Mouse (Mus musculus) macrophage (primary cell): ENCODE measurements around the gene Meox1. TPM values are rescaled to one million over a fixed set of nuclear protein-coding genes. Genes with fewer than 3 reads are reported as not detected.

Source experiments
- H3K27ac ChIP-seq: fragments of 350-480 bp; formaldehyde crosslinking; 2 replicates; pipeline ENCODE4 v1.9.0; 2021
- H3K36me3 ChIP-seq: fragments of 350-480 bp; formaldehyde crosslinking; 2 replicates; pipeline ENCODE4 v1.9.0; 2021; ENCODE audit errors: inconsistent target
- H3K4me3 ChIP-seq: fragments of 350-480 bp; formaldehyde crosslinking; 2 replicates; pipeline ENCODE4 v1.9.0; 2021; ENCODE audit errors: inconsistent target
- H3K79me2 ChIP-seq: fragments of 350-480 bp; formaldehyde crosslinking; 2 replicates; pipeline ENCODE4 v1.9.0; 2021; ENCODE audit errors: inconsistent target
- WGBS: methylation state at CpG from one replicate; pipeline ENCODE4 v1.1.7; 2026; ENCODE audit warnings: inconsistent platforms; ENCODE audit not compliant: missing documents; 5-methylcytosine and 5-hydroxymethylcytosine counted together
- polyA plus RNA-seq: library from polyadenylated mRNA; stranded (reverse); fragments of 250-400 nt; gene quantifications from 3 replicates; pipeline ENCODE4 v1.2.4, GENCODE M21; 2018; ENCODE audit warnings: inconsistent platforms

Gene Meox1
- polyA plus RNA-seq, 1 experiment from 2014 or later: not detected

DNA sequence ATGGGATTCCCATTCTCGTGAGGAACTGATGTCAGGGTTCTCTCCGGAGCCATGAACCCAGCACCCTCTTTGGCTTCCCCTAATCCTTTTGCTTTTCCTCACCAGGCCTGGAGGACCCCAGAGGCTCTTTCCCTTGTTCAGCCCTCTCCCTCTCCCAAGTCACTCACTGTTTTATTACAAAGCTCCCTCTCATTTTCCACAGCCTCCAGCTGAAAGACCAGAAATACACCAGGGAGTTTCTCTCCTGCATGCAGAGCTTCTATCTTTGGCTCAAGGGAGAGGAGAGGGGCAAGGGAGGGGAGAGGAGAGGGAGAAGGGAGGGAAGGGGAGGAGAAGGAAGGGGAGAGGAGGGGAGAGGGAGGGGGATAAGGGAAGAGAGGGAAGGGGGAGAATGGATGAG is 10.3 kb downstream of the Meox1 start:
- Histone ChIP-seq H3K4me3 (no peak overlapping the region), H3K36me3 (no peaks in the 10 kb centered on the region), H3K27ac (no peak overlapping the region), H3K79me2 (no peaks in the 10 kb centered on the region)
- WGBS: 85% methylated on average over 2 of the region's 2 CpGs

DNA sequence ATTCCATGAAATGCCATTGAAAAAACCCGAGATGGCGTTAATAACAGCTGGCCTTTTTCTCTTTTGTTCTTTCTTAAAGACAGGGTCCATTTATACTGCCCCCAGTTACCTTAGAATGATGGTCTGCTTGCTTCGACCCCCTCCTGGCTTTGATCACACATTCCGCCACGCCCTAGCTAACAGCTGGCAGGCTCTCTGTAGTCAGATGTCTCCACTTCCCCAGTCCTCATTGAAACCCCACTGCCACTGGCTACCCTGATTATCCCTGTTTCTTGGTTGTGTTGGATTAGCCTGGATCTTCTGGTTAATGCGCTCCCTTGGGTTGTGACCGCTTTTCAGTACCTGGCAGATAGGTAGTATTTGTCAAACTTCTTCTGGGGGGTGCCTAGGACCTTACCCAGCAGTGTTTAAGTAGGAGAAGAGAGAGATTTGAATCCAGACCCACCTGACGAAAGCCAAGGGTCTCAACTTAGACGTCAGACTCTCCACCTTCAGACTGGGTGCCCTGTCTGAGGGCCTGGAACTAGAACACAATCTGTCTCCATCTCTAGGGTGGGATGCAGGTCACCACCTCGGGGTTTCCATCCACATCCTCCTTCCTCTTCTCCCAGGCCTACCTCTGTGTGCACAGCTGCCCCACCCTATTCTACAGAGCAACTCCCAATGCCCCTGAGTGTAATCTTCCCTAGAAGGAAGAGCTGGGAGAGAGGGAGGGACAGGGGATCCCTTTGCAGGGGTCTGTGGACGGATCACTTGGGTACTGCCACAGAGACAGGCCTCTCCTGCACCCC is 11.5 kb downstream of the Meox1 start:
- Histone ChIP-seq H3K27ac (no peak overlapping the region), H3K36me3 (no peaks in the 10 kb centered on the region), H3K79me2 (no peaks in the 10 kb centered on the region), H3K4me3 (no peak overlapping the region)
- 84% methylated on average over 11 of the region's 11 CpGs for WGBS

DNA sequence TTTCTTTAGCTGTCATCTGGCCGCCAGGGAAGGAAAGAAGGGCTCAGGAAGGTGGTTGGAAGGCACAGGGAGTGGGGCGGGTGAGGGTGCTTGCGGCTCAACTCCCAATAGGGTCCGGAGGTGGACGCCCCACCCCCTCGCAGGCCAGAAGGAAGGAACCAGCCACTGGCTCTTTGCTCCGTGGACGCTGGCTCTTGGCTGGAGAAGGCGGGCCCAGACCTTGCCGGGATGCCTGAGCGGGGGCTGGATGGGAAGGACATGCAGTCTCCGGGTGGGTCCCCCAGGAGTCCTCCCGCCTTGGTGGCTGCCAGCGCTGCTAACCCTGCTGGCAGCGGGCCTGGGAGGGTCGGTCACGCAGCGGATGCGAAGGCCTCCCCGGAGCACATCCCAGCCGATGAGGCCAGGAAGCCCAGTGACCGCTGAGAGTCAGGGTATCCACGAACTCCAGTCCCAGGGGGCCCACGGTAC is 12.5 kb downstream of the Meox1 start:
- H3K27ac ChIP-seq: no peak overlapping the region
- WGBS: 13% methylated on average over 24 of the region's 24 CpGs
- H3K36me3 ChIP-seq: no peaks in the 10 kb centered on the region
- no peak overlapping the region for H3K4me3 ChIP-seq
- no peaks in the 10 kb centered on the region for H3K79me2 ChIP-seq

DNA sequence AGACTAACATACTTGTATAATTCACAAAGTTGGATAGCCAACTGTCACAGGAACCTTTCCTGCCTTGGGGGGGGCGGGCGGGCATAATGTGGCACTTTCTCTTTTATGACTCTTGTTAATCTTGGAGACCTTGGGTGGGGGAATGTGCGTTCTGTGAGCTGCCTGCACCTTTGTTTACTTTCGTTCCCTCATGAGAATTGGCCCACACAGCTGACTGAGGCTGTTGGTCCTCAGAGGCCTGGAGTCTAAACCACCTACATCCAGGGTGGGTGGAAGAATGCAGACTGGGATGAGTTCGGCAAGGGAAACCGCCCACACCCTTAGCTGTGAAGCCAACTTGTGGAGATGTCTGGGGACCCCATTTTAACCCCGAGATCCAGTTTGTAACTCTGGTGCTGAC is 13.0 kb downstream of the Meox1 start:
- Histone ChIP-seq H3K79me2 (no peaks in the 10 kb centered on the region), H3K4me3 (no peak overlapping the region), H3K36me3 (no peaks in the 10 kb centered on the region), H3K27ac (no peak overlapping the region)
- WGBS: 71% methylated on average over 7 of the region's 7 CpGs

DNA sequence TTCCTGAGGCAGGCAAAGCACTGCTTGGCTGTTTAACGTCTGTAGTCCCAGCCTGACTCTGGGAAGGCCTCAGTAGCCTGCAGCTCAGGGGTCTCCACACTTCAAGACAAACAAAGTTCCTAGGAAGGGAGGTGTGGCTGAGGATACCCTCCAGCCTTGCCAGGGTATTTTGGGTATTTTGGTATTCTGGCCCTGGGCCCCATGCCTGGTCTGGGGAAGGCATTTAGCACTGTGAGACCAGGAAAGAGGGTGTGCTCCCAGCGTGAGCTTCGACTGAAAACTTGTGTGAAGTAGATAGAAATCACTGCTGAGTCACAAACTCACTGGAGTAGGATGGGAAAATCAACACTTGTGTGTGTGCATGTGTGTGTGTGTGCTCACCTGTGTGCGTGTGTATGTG is 14.5 kb downstream of the Meox1 start:
- H3K36me3 ChIP-seq: no peaks in the 10 kb centered on the region
- WGBS: 80% methylated on average over 4 of the region's 4 CpGs
- H3K4me3 ChIP-seq: no peak overlapping the region
- no peak overlapping the region for H3K27ac ChIP-seq
- no peaks in the 10 kb centered on the region for H3K79me2 ChIP-seq

DNA sequence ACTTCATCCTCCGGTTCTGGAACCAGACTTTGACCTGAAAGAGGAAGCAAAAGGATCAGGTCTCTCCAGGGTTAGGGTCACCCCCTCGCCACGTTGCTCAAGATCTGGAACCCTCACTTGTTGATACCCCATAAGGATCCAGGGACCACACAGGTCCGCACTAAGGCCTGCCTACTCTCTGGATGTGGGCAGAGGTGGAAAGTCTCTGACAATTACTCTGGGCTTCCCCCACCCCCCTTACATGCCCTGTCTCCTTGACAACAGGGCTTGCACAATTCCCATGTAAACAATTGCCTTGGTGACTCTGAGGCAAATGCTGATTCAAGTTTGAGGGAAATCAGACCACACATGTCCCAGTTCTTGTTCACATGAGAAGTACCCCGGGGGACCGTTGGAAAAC is 15.5 kb downstream of the Meox1 start:
- Histone ChIP-seq H3K36me3 (no peaks in the 10 kb centered on the region), H3K4me3 (no peak overlapping the region)
- 20% methylated on average over 6 of the region's 6 CpGs for WGBS

DNA sequence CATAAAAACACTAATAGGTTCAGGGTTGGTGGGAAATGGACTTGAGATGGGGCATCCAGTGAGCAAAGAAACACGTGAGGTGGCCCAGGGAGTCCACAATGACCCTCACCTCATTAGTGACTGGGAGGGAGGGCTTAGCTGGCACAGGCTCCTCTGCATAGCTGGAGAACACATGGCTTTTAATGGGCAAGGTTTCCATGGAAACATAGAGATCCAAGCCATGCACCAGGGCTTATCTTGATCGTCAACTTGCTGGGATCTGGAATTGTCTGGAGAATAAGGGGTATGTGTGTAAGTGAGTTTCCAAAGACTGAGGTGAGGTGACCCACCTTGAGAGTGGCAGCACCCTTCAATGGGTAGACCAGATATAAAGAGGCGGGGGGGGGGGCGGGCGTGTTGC is 19.2 kb downstream of the Meox1 start:
- no peak overlapping the region for H3K4me3 ChIP-seq
- WGBS: 80% methylated on average over 2 of the region's 5 CpGs

More for the DNA sequence above, 15.5 kb downstream of the Meox1 start:
- no peak overlapping the region for H3K27ac ChIP-seq
- H3K79me2 ChIP-seq: no peaks in the 10 kb centered on the region

DNA sequence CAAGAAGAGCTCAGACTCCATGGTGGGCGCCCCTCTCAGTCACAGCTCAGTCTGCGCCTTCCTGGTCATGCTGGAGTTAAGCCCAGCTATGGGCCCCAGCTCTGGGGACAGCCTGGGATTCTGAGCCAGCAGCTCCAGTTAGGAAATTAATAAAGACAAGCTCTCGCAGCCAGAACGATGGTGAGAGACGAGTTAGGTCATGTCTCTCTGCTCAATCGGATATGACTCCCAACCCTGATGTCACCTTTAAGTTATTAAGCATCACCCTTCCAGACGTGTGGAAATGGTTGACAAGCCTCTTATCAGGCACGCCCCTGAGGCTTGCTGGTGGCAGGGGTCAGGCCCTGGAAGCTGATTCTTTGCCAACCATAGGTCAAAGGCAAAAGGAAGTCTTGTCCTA is 20.3 kb downstream of the Meox1 start:
- Histone ChIP-seq H3K36me3 (no peaks in the 10 kb centered on the region), H3K4me3 (no peak overlapping the region), H3K27ac (no peak overlapping the region), H3K79me2 (no peaks in the 10 kb centered on the region)
- 85% methylated on average over 8 of the region's 8 CpGs for WGBS

More for the DNA sequence above, 19.2 kb downstream of the Meox1 start:
- H3K36me3 ChIP-seq: no peaks in the 10 kb centered on the region
- H3K79me2 ChIP-seq: no peaks in the 10 kb centered on the region
- no peak overlapping the region for H3K27ac ChIP-seq

DNA sequence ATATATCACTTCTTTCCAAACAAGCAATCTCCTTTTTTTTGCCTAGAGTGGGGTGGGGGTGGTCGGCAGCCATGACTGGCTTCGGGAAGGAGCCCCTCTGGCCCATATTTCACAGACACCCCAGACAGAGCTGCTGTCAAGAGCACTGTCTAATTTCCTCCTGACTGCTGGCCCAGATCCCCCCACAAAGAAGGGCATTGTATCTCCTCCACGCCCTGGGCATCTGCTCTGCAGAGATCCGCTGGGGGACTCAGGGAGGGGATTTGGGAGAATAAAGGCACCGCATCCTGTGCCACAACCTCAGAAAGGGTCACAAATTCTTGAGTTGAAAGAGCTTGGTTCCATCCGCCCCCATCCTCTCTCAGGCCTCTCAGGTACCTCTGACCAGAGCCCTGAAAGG is 22.7 kb downstream of the Meox1 start:
- no peaks in the 10 kb centered on the region for H3K79me2 ChIP-seq
- 79% methylated on average over 6 of the region's 6 CpGs for WGBS
- no peak overlapping the region for H3K27ac ChIP-seq
- H3K4me3 ChIP-seq: no peak overlapping the region
- no peaks in the 10 kb centered on the region for H3K36me3 ChIP-seq

DNA sequence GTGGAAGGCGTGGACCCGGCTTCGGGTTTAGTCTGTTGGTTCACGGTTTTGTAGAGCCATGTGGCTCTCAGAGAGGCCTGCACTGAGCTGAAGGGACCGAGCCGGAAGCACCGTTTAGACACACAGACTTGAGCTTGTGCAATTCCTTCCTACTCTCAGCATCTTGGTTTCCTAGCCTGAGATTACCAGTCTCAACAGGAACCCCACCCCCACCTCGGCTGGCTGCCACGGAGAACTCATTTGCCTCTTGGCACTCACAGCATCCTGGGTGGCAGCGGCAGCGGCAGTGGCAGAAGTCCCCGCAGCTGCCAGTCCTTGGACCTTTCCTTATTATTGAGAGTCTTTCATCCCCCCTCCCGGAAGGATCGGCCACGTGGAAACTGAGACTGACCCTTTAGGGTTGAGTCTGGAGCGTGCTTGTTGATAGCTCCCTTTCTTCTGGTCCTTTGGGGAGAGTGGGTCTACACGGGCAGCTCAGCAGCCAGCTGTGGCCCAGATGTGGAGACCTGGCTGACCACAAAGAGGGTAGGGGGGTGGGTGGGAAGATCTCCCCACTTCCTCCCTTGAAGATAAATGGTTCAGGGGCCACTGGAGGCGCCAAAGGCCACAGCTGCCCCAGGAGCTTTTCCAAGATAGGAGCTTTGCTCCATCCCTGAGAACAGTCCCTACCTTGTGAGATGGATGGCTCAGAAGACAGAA is 24.0 kb downstream of the Meox1 start:
- H3K27ac ChIP-seq: peak overlapping the region; percentile 17; the same call in 1 of the 2 replicates
- H3K79me2 ChIP-seq: no peaks in the 10 kb centered on the region
- 14% methylated on average over 18 of the region's 18 CpGs for WGBS
- H3K4me3 ChIP-seq: no peak overlapping the region
- no peaks in the 10 kb centered on the region for H3K36me3 ChIP-seq

DNA sequence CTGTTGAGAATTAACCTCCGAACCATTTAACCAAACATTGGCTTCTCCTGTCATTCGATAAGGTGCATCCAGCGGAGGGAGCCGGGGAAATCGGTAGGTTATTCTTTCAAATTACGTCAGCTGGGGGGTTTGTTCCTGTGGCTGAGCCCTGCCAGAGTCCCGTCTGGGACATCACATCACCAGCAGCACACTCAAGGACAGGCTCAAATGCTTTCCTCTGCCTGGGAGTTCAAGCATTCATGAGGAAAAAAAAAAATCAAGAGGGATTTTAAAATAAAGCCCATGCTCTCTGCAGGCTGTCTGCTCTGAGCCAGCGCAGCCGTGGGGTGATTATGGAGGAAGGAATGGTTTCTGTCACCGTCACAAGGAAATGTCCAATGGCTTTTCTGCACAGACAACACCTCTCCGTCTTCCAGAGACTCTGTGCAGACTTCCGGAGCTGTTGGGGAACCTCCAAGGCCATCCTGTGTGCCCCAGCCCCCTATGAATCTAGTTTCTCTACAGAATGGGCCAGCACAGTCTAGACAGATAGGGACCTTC is 26.6 kb downstream of the Meox1 start:
- WGBS: 89% methylated on average over 12 of the region's 12 CpGs
- Histone ChIP-seq H3K36me3 (no peaks in the 10 kb centered on the region), H3K27ac (no peak overlapping the region), H3K79me2 (no peaks in the 10 kb centered on the region), H3K4me3 (no peak overlapping the region)

DNA sequence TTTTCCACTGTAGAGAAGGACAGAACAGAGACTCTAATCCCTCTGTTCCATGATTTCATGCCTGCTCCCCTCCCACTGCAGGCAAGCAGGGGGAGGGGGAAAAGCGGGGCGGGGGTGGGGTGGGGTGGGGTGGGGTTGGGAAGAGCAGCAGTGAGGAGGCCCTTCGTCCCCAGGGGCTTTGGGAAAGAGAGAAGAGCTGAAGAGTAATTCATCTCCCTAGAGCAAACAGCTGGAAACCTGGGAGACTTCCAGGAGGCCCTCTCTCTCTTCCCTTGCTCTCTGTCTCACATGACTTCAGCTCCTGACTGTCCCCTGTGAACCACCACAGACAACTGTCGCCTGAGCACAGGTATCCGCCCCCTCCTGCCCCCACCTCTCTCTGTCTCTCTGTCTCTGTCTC is 35.4 kb downstream of the Meox1 start:
- H3K27ac ChIP-seq: no peak overlapping the region
- H3K36me3 ChIP-seq: no peaks in the 10 kb centered on the region
- no peaks in the 10 kb centered on the region for H3K79me2 ChIP-seq
- no peak overlapping the region for H3K4me3 ChIP-seq
- 64% methylated on average over 4 of the region's 5 CpGs for WGBS

DNA sequence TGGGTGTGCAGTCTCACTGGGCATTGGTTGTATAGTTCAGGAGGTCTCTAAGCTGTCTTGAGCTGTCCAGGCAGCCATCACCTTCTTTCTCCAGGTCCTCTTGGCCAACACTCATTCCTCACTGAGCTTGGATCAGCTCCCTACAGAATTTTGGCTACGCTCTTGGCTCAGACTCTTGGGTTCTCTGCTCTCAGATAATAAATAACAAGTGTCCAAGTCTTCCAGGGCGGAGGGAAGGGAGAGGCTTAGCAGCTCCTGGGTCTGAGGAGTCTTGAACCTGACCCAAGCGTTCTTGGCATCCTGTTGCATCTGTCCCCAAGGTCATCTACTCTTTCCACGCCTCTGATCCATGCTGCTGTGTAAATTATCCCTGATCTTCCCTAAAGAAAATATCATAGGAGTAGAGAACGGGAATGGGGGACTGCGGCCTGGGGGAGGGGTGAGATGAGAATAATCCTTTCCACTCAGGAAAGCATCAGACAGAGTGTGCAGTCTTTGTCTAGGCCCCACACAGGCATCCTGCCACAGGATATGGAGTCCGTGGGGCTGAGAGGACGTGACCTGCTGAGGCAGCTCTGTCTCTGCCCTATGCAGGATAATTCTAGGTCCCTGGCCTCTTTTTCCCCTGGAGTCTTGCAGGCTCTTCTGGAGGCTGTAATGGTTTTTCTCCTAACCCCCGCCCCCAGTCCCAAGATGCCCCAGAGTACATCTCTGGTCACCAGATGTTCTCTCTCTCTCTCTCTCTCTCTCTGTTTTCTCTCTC is 38.0 kb downstream of the Meox1 start:
- H3K4me3 ChIP-seq: no peak overlapping the region
- H3K27ac ChIP-seq: no peak overlapping the region
- no peaks in the 10 kb centered on the region for H3K79me2 ChIP-seq
- no peaks in the 10 kb centered on the region for H3K36me3 ChIP-seq
- 81% methylated on average over 9 of the region's 9 CpGs for WGBS

DNA sequence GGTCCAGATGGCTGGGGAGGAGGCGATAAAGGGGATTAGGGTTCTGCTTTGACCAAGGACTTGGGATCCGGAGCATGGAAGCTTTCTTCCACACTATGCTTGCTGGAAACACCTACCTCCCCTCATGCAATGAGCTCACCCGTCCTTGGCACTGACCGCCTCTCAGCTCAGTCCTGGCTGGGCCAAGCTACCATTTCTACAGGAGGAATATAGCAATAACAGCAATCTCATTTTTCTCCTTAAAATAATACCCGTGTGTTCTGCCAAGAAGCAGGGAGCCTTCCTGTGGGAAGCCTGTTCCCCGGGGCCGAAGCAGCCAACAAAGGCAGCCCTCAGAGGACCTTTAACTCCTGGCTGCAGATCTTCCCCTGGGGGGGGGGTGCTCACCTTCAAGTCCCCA is 43.1 kb downstream of the Meox1 start:
- 80% methylated on average over 7 of the region's 7 CpGs for WGBS
- Histone ChIP-seq H3K36me3 (no peaks in the 10 kb centered on the region), H3K27ac (no peak overlapping the region), H3K4me3 (no peak overlapping the region), H3K79me2 (no peaks in the 10 kb centered on the region)
